Mouse (Mus musculus): ENCODE results near the gene Gm45837. TPM values are rescaled to one million over a fixed set of nuclear protein-coding genes. Genes with fewer than 3 reads are reported as not detected.

Gene Gm45837
- total RNA-seq, 2 experiments from 2014 or later = not detected

Small RNAs within 50 kb of the gene (microRNA-seq; reads per million reads assigned to microRNA genes)
- 123,694 to 152,982 reads per million in 2 experiments for gene Mir139

Other genes with a start within 250 kb of the Gm45837 start
- gene Atg16l2, start 108.6 kb upstream of the Gm45837 start, total RNA-seq (2021) = 10 to 100 TPM; 49.9 to 59.4 TPM
- gene Stard10, start 93.8 kb upstream of the Gm45837 start, total RNA-seq (2021) = 10 to 100 TPM; 60.4 to 66.1 TPM
- 10 to 100 TPM; 17.9 to 19.9 TPM for gene Arap1, start 62.8 kb upstream of the Gm45837 start, total RNA-seq (2021)
- 100 to 1,000 TPM; 377 to 383 TPM for gene Pde2a, start 10.8 kb downstream of the Gm45837 start, total RNA-seq (2021)
- not detected for gene Art2b, start 174.7 kb downstream of the Gm45837 start, total RNA-seq (2021)